Mouse (Mus musculus) lung, adult 2 months (tissue): ENCODE data around the gene Zcrb1.

Source experiments
- CTCF ChIP-seq: fragments of 200-500 bp; IDR thresholded peaks from 2 replicates; pipeline ENCODE4 v1.5.1; 2011; ENCODE audit warnings: mild to moderate bottlenecking, low read length, control low read depth; ENCODE audit not compliant: insufficient read depth
- POLR2A ChIP-seq: fragments of 200-500 bp; IDR thresholded peaks from 2 replicates; pipeline ENCODE4 v1.6.1; 2011; ENCODE audit warnings: low read depth, mild to moderate bottlenecking, control low read depth, low read length, borderline replicate concordance; ENCODE audit errors: extremely low read depth

- no peak for TF ChIP-seq POLR2A
- TF ChIP-seq CTCF: no peak
Observed at GRCm38 (mm10) chr15:93368558-93368957, 29.6 kb downstream of the Zcrb1 start.
